Mouse (Mus musculus): ENCODE results near the gene 2810006K23Rik. TPM values are rescaled to one million over a fixed set of nuclear protein-coding genes. Genes with fewer than 3 reads are reported as not detected.
"Not testable (repeated sequence)": the region's sequence is repeated elsewhere in the genome, so short reads cannot be mapped to it uniquely, and the experiment has no call there.

2810006K23Rik gene
- polyA plus RNA-seq, 1 experiment from 2014 or later = 15.9 TPM

GRCm38 (mm10) chr5:124315498-124315897 is 12.4 kb upstream of the 2810006K23Rik start:
- H3K4me2 ChIP-seq (replicated peaks) = no peak overlapping the region
- peaks cover 81% of the 10 kb centered on the region for H3K36me3 ChIP-seq
- H3K9me3 ChIP-seq = peaks cover 7% of the 10 kb centered on the region; the same call in 1 of the 2 replicates
- no peak overlapping the region for H3K27ac ChIP-seq
- H3K4me3 ChIP-seq (replicated peaks) = no peak overlapping the region
- 92% methylated on average over 9 of the region's 9 CpGs for WGBS
- no peak overlapping the region for H3K9ac ChIP-seq (replicated peaks)
- no peak for ATAC-seq
- no peaks in the 10 kb centered on the region for H3K27me3 ChIP-seq
- no peaks in the 10 kb centered on the region for H3K4me1 ChIP-seq (replicated peaks)

GRCm38 (mm10) chr5:124315941-124316340 is 11.9 kb upstream of the 2810006K23Rik start:
- ATAC-seq = no peak
- peaks cover 81% of the 10 kb centered on the region for H3K36me3 ChIP-seq
- WGBS = 92% methylated on average over 11 of the region's 11 CpGs

GRCm38 (mm10) chr5:124317648-124318047 is 10.2 kb upstream of the 2810006K23Rik start:
- no peak overlapping the region for H3K27ac ChIP-seq
- H3K4me2 ChIP-seq (replicated peaks) = no peak overlapping the region
- H3K4me1 ChIP-seq (replicated peaks) = no peaks in the 10 kb centered on the region
- WGBS = 91% methylated on average over 7 of the region's 7 CpGs
- no peak for ATAC-seq
- H3K36me3 ChIP-seq = peaks cover 77% of the 10 kb centered on the region
- no peak overlapping the region for H3K4me3 ChIP-seq (replicated peaks)
- H3K9ac ChIP-seq (replicated peaks) = no peak overlapping the region
- H3K27me3 ChIP-seq = no peaks in the 10 kb centered on the region
- no peaks in the 10 kb centered on the region for H3K9me3 ChIP-seq

More at GRCm38 (mm10) chr5:124315941-124316340, 11.9 kb upstream of the 2810006K23Rik start:
- Histone ChIP-seq H3K4me1 (replicated peaks) (no peaks in the 10 kb centered on the region), H3K27me3 (no peaks in the 10 kb centered on the region), H3K9me3 (peaks cover 7% of the 10 kb centered on the region; the same call in 1 of the 2 replicates), H3K9ac (replicated peaks) (no peak overlapping the region), H3K27ac (no peak overlapping the region), H3K4me3 (replicated peaks) (no peak overlapping the region), H3K4me2 (replicated peaks) (no peak overlapping the region)

GRCm38 (mm10) chr5:124326829-124327228 is 1.1 kb upstream of the 2810006K23Rik start:
- H3K4me2 ChIP-seq (replicated peaks) = peak overlapping the region; percentile 94
- WGBS = 3% methylated on average over 8 of the region's 8 CpGs
- ATAC-seq = no peak

GRCm38 (mm10) chr5:124330086-124330485 is 2.2 kb downstream of the 2810006K23Rik start:
- H3K4me1 ChIP-seq (replicated peaks) = peaks cover 42% of the 10 kb centered on the region
- 93% methylated on average over 6 of the region's 6 CpGs for WGBS
- H3K9ac ChIP-seq (replicated peaks) = no peak overlapping the region
- H3K27ac ChIP-seq = no peak overlapping the region
- ATAC-seq = no peak
- H3K4me2 ChIP-seq (replicated peaks) = no peak overlapping the region
- no peak overlapping the region for H3K4me3 ChIP-seq (replicated peaks)
- no peaks in the 10 kb centered on the region for H3K27me3 ChIP-seq
- H3K9me3 ChIP-seq = no peaks in the 10 kb centered on the region
- no peaks in the 10 kb centered on the region for H3K36me3 ChIP-seq

More at GRCm38 (mm10) chr5:124326829-124327228, 1.1 kb upstream of the 2810006K23Rik start:
- Histone ChIP-seq H3K4me1 (replicated peaks) (peaks cover 30% of the 10 kb centered on the region), H3K9me3 (no peaks in the 10 kb centered on the region), H3K27me3 (no peaks in the 10 kb centered on the region), H3K4me3 (replicated peaks) (peak overlapping the region; percentile 59), H3K27ac (peak overlapping the region; percentile 96), H3K36me3 (peaks cover 16% of the 10 kb centered on the region), H3K9ac (replicated peaks) (peak overlapping the region; percentile 75)

GRCm38 (mm10) chr5:124334392-124334791 is 6.5 kb downstream of the 2810006K23Rik start:
- Histone ChIP-seq H3K27me3 (no peaks in the 10 kb centered on the region), H3K4me2 (replicated peaks) (no peak overlapping the region), H3K9ac (replicated peaks) (no peak overlapping the region), H3K4me1 (replicated peaks) (peaks cover 24% of the 10 kb centered on the region), H3K4me3 (replicated peaks) (no peak overlapping the region), H3K9me3 (no peaks in the 10 kb centered on the region), H3K27ac (peak overlapping the region; percentile 85), H3K36me3 (no peaks in the 10 kb centered on the region)
- 29% methylated on average over 6 of the region's 6 CpGs for WGBS
- peak; percentile 86 for ATAC-seq

- Histone ChIP-seq H3K27ac (0 out of 2 replicates have a peak overlapping the region, but pooled peaks have one; percentile 35), H3K4me3 (replicated peaks) (no peak overlapping the region), H3K9me3 (no peaks in the 10 kb centered on the region), H3K27me3 (no peaks in the 10 kb centered on the region), H3K4me2 (replicated peaks) (no peak overlapping the region), H3K9ac (replicated peaks) (no peak overlapping the region; the same call in 1 of the 2 replicates), H3K36me3 (no peaks in the 10 kb centered on the region), H3K4me1 (replicated peaks) (peaks cover 24% of the 10 kb centered on the region)
- no peak for ATAC-seq
- 89% methylated on average over 9 of the region's 9 CpGs for WGBS
These were observed 9.2 kb downstream of the 2810006K23Rik start for GRCm38 (mm10) chr5:124337103-124337502.

- H3K27me3 ChIP-seq = no peaks in the 10 kb centered on the region
- H3K36me3 ChIP-seq = no peaks in the 10 kb centered on the region
- no peak for ATAC-seq
- WGBS = 64% methylated on average over 9 of the region's 9 CpGs
- peak overlapping the region; percentile 44 for H3K27ac ChIP-seq
- H3K4me2 ChIP-seq (replicated peaks) = no peak overlapping the region
- peaks cover 24% of the 10 kb centered on the region for H3K4me1 ChIP-seq (replicated peaks)
- no peak overlapping the region for H3K4me3 ChIP-seq (replicated peaks)
- H3K9me3 ChIP-seq = no peaks in the 10 kb centered on the region
- H3K9ac ChIP-seq (replicated peaks) = no peak overlapping the region
These were observed 10.0 kb downstream of the 2810006K23Rik start for GRCm38 (mm10) chr5:124337909-124338308.

- Histone ChIP-seq H3K27ac (peak overlapping the region; percentile 44), H3K9ac (replicated peaks) (no peak overlapping the region), H3K9me3 (no peaks in the 10 kb centered on the region), H3K27me3 (no peaks in the 10 kb centered on the region), H3K4me1 (replicated peaks) (peaks cover 22% of the 10 kb centered on the region), H3K4me3 (replicated peaks) (no peak overlapping the region), H3K4me2 (replicated peaks) (no peak overlapping the region), H3K36me3 (no peaks in the 10 kb centered on the region)
- no peak for ATAC-seq
- WGBS = 86% methylated on average over 8 of the region's 8 CpGs
These were observed 10.9 kb downstream of the 2810006K23Rik start for GRCm38 (mm10) chr5:124338791-124339190.

- not testable (repeated sequence) for H3K9me3 ChIP-seq; H3K4me1 ChIP-seq (replicated peaks); H3K4me2 ChIP-seq (replicated peaks); H3K27me3 ChIP-seq; H3K4me3 ChIP-seq (replicated peaks); H3K27ac ChIP-seq
- ATAC-seq = 0 out of 2 replicates have a peak, but pooled peaks have one; percentile 57
- 76% methylated on average over 6 of the region's 6 CpGs for WGBS
- Histone ChIP-seq H3K9ac (replicated peaks) (0 out of 2 replicates have a peak overlapping the region, but pooled peaks have one; percentile 23), H3K36me3 (peaks cover 21% of the 10 kb centered on the region)
These were observed 14.0 kb downstream of the 2810006K23Rik start for GRCm38 (mm10) chr5:124341753-124342339.

GRCm38 (mm10) chr5:124342897-124343296 is 15.0 kb downstream of the 2810006K23Rik start:
- Histone ChIP-seq H3K4me1 (replicated peaks) (peaks cover 9% of the 10 kb centered on the region; the same call in 1 of the 2 replicates), H3K27me3 (no peaks in the 10 kb centered on the region), H3K36me3 (peaks cover 27% of the 10 kb centered on the region), H3K9me3 (no peaks in the 10 kb centered on the region), H3K4me2 (replicated peaks) (no peak overlapping the region), H3K27ac (peak overlapping the region; percentile 47; the same call in 1 of the 2 replicates), H3K4me3 (replicated peaks) (no peak overlapping the region), H3K9ac (replicated peaks) (no peak overlapping the region)
- no peak for ATAC-seq
- 83% methylated on average over 8 of the region's 8 CpGs for WGBS

GRCm38 (mm10) chr5:124349196-124349595 is 21.3 kb downstream of the 2810006K23Rik start:
- peak overlapping the region; percentile 99 for H3K27ac ChIP-seq
- no peaks in the 10 kb centered on the region for H3K9me3 ChIP-seq
- H3K9ac ChIP-seq (replicated peaks) = peak overlapping the region; percentile 52
- no peaks in the 10 kb centered on the region for H3K27me3 ChIP-seq
- no peak for ATAC-seq
- peaks cover 46% of the 10 kb centered on the region for H3K36me3 ChIP-seq
- peaks cover 44% of the 10 kb centered on the region for H3K4me1 ChIP-seq (replicated peaks)
- 0 out of 2 replicates have a peak overlapping the region, but pooled peaks have one; percentile 94 for H3K4me3 ChIP-seq (replicated peaks)
- 95% methylated on average over 17 of the region's 17 CpGs for WGBS
- peak overlapping the region; percentile 95 for H3K4me2 ChIP-seq (replicated peaks)

Data from midbrain, embryonic 13.5 days (tissue).